Mouse (Mus musculus) ES-E14 (cell line): Measurements from ENCODE around the gene Agtrap. TPM values are rescaled to one million over a fixed set of nuclear protein-coding genes. Genes with fewer than 3 reads are reported as not detected.
A peak's percentile ranks its signal among the peaks of the same experiment; 100 is the strongest.

Source experiments
- DNase-seq: peaks from one replicate; pipeline ENCODE4 v3.0.0-alpha.2; 2013; ENCODE audit warnings: low read depth, low spot score
- H3K27ac ChIP-seq: 2 replicates; pipeline ENCODE4 v1.5.1; 2012; ENCODE audit warnings: low read depth, mild to moderate bottlenecking, low read length, moderate library complexity, mixed read lengths; ENCODE audit not compliant: poor library complexity, insufficient read depth, severe bottlenecking
- H3K36me3 ChIP-seq: 2 replicates; pipeline ENCODE4 v1.6.1; 2012; ENCODE audit warnings: mild to moderate bottlenecking, low read length, moderate library complexity, mixed read lengths; ENCODE audit not compliant: control insufficient read depth, poor library complexity, insufficient read depth, severe bottlenecking
- H3K4me1 ChIP-seq, 2 experiments: fragments of 150-350 bp in 1 of 2; sonication (generic) in 1 of 2; 2 replicates each; pipeline ENCODE4 v1.6.1; 2012; ENCODE audit warnings: low read length in 2 of 2, mild to moderate bottlenecking in 1 of 2, mixed read lengths in 1 of 2; ENCODE audit not compliant: control insufficient read depth in 2 of 2, insufficient read depth in 2 of 2, poor library complexity in 1 of 2
- H3K4me3 ChIP-seq, 2 experiments: fragments of 150-350 bp in 1 of 2; sonication (generic) in 1 of 2; 2 replicates each; pipeline ENCODE4 v1.5.1; 2012; ENCODE audit warnings: low read length in 2 of 2, low read depth in 1 of 2, mild to moderate bottlenecking in 1 of 2, mixed read lengths in 1 of 2; ENCODE audit not compliant: insufficient read depth in 1 of 2, poor library complexity in 1 of 2, severe bottlenecking in 1 of 2
- H3K9ac ChIP-seq: 2 replicates; pipeline ENCODE4 v1.6.1; 2012; ENCODE audit warnings: low read depth, mild to moderate bottlenecking, low read length, mixed read lengths; ENCODE audit not compliant: poor library complexity, insufficient read depth, severe bottlenecking
- H3K9me3 ChIP-seq: fragments of 150-350 bp; sonication (generic); 2 replicates; pipeline ENCODE4 v1.6.1; 2012; ENCODE audit warnings: low read depth, mild to moderate bottlenecking, low read length; ENCODE audit not compliant: control insufficient read depth, insufficient read depth
- CHD2 ChIP-seq: IDR thresholded peaks from 2 replicates; pipeline ENCODE4 v1.6.1; 2014; ENCODE audit warnings: mild to moderate bottlenecking, low read depth, low read length, inconsistent platforms
- HCFC1 ChIP-seq: IDR thresholded peaks from 2 replicates; pipeline ENCODE4 v1.6.1; 2012; ENCODE audit warnings: low read length, inconsistent platforms, borderline replicate concordance; ENCODE audit not compliant: insufficient read depth
- MAFK ChIP-seq: IDR thresholded peaks from 2 replicates; pipeline ENCODE4 v1.6.1; 2014; ENCODE audit warnings: mild to moderate bottlenecking, low read depth, low read length, inconsistent platforms; ENCODE audit not compliant: insufficient read depth
- ZC3H11A ChIP-seq: IDR thresholded peaks from 2 replicates; pipeline ENCODE4 v1.6.1; 2012; ENCODE audit warnings: low read depth, mild to moderate bottlenecking, inconsistent platforms, low read length, borderline replicate concordance
- ZNF384 ChIP-seq: IDR thresholded peaks from 2 replicates; pipeline ENCODE4 v1.6.1; 2012; ENCODE audit warnings: low read depth, low read length, inconsistent platforms
- in situ Hi-C, 2 experiments: fragments of 600-800 bp; cut with MboI; formaldehyde crosslinking; loops; one replicate each; pipeline ENCODE4 v1.15.1; 2025; ENCODE audit warnings: low sequenced_read_pairs in 2 of 2, inconsistent platforms in 1 of 2; ENCODE audit not compliant: unreplicated experiment in 2 of 2
- total RNA-seq: library from RNA; depleted of rRNA; stranded (reverse); fragments of 300-350 nt; gene quantifications from 2 replicates; pipeline ENCODE4 v1.2.3, GENCODE M21; 2012

Gene Agtrap
- total RNA-seq, 1 experiment: 122 TPM

DNA sequence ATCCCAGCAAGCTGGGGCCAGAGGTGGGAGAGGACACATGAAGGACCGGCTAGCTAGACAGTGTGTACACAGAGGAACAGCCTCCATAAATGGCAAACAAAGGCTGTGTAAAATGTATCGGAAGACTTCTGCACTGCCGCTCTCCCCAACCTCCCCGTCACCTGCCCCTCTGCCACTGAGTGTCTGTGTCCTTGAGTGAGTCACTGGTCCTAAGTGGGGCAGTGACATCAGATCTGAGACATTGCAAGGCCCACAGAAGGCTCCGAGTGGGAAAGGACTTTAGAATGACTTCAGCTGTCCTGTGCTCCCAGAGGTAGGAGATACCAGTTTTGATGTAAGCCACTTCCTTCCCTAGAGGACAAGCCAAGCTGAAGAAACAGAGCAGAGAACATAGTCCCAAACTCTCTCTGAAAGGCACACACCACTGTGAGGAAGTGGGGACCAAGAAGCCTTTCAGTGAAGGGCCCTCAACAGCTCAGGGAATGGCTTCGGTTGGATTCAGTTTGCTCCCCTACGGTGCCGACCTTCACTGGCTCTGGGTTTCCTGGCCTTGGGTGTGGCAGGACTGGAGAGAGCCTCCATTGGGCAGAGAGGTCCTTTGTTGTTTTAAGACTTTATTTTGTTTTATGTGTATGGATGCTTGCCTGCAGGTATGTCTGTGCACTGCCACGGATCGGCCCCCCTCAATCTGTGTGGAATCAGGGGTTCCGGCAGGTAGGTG is 4.9 kb upstream of the Agtrap start:
- TF ChIP-seq ZC3H11A: no peak
- no peak for TF ChIP-seq ZNF384
- Histone ChIP-seq H3K4me1 (peaks cover 12 to 21% of the 10 kb centered on the region in 2 experiments), H3K27ac (peak overlapping the region; percentile 36), H3K4me3 (0 out of 4 replicates have a peak overlapping the region, but pooled peaks of 1 of the 2 experiments have one; percentile 21), H3K9ac (peak overlapping the region; percentile 4; the same call in 1 of the 2 replicates), H3K36me3 (no peaks in the 10 kb centered on the region), H3K9me3 (no peaks in the 10 kb centered on the region)
- in situ Hi-C loops: no loop called here
- no peak for DNase-seq

DNA sequence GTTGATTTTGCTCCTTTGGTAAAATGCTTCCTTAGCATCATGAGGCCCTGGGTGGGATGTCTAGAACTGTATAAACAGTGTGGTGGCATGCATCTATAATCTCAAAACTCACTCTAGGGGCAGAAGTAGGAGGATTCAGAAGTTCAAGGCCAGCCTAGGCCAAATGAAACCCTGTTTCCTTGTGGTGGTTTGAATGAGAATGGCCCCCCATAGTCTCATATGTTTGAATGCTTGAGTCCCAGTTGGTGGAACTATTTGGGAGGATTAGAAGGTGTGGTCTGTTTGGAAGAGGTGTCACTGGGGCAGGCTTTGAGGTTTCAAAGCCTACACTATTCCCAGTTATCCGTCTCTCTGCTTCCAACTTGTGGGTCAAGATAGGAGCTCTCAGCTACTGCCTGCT is 3.4 kb upstream of the Agtrap start:
- Histone ChIP-seq H3K36me3 (peaks cover 3% of the 10 kb centered on the region; the same call in 1 of the 2 replicates), H3K4me1 (peaks cover 12 to 21% of the 10 kb centered on the region in 2 experiments), H3K9ac (no peak overlapping the region), H3K27ac (no peak overlapping the region; the same call in 1 of the 2 replicates), H3K9me3 (no peaks in the 10 kb centered on the region), H3K4me3 (no peak overlapping the region)
- TF ChIP-seq MAFK (no peak), ZC3H11A (no peak), CHD2 (no peak), HCFC1 (no peak), ZNF384 (no peak)
- DNase-seq: no peak
- in situ Hi-C loops: no loop called here

DNA sequence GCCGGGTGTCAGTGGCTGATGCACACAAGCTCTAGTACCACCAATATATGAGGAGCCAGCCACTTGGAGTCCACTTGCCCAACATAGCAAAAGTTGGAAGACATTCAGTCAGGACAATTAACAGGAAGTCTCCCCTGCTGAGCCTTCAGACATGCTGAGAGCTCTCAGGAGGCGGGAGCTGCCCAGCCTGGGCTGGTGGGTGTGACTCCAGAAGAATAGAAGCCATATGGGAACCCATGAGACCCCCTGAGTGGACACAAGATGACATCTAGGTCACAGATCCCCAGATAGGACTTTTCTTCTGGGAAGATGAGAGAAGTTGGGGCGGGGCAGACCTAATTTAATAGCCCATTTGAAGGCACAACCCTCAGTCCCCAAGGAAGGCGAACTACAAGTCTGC is 1.3 kb upstream of the Agtrap start:
- in situ Hi-C loops: no loop called here
- TF ChIP-seq MAFK (no peak), ZC3H11A (no peak), ZNF384 (no peak), HCFC1 (no peak), CHD2 (no peak)
- Histone ChIP-seq H3K9me3 (no peaks in the 10 kb centered on the region), H3K36me3 (peaks cover 3% of the 10 kb centered on the region; the same call in 1 of the 2 replicates), H3K4me3 (no peak overlapping the region), H3K4me1 (peaks cover 12 to 18% of the 10 kb centered on the region in 2 experiments), H3K27ac (peak overlapping the region; percentile 75), H3K9ac (no peak overlapping the region)
- DNase-seq: no peak

DNA sequence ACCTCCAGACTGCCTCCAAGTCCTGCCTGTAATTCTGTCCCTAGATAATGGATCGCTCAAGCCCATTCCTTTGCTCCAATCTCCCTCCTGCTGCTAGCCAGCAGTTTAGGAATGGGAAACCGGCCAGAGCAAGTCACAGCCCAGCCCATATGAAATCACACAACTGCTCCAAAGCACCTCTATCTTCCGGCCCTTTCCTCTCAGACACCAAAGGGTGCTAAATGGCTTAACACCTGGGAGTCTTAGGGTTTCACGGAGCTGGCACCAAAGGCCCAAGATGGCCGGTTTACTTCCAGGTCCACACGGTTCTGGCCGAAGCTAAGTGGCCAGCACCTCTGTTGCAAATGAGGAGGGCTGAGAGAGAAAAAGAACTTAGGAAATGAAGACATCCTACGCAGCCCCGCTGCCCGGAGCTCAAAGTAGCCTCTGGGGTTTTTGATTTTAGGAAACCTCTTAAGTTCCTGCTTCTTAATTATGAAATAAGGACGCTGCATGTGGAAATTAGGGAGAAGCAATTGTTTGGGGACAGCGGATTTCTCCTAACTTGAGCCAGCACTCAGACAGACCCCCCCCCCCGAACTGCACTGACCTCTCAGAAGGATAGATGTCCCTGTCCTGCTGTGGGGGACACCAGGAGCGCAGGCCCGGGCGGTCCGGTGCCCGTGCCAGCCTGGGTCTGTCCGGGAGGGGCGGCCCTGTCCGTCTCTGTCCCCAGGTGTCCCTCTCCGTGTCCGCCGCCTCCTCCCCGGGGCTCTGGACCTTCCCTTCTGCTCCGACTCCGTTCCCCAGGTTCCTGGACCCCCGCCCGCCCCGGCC is 532 bp downstream of the Agtrap start:
- Histone ChIP-seq H3K4me3 (peak overlapping the region; percentile 73 to 79), H3K27ac (peak overlapping the region; percentile 98), H3K4me1 (peaks cover 12 to 13% of the 10 kb centered on the region in 2 experiments), H3K36me3 (peaks cover 3% of the 10 kb centered on the region; the same call in 1 of the 2 replicates), H3K9me3 (no peaks in the 10 kb centered on the region), H3K9ac (peak overlapping the region; percentile 80)
- in situ Hi-C loops: no loop called here
- TF ChIP-seq CHD2: no peak
- no peak for DNase-seq
